In the genomic region with DNA sequence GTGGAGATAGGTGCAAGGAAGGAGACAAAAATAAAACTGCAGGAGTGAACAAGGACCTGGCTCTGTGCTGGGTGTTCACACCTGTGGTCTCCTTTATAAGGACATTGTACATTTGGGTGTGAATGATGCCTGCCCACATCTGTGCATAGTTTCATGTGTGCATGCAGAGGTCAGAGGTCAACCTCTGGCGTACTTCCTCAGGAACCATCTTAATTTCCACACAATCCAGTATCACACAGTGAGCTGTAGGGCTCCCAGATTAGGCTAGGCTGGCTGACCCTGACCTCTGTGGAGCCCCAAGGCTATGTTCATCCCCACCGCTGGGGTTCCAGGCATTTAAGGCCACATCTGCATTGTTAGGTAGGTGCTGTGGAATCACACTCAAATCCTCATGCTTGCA, we compare ENCODE assay signal across 29 mouse cellular contexts. TPM values are rescaled to one million over a fixed set of nuclear protein-coding genes. Genes with fewer than 3 reads are reported as not detected.
DNase-seq lines count a peak whose midpoint lies in the region; ATAC-seq and TF ChIP-seq lines count a peak whose summit lies in the region.
"Had no signal": no experiment of that assay in that cellular context is flagged by ENCODE, and none has a peak within 500 bp of the region (broad histone marks: within the 10 kb centered on the region; RNA-seq: fewer than 3 reads in every experiment).

No protein-coding gene starts in this region.

- no peak for DNase-seq in hindbrain, embryonic 10.5 days (ENCODE audit: low spot score)
- DNase-seq in hindbrain, embryonic 11.5 days (ENCODE audit: low spot score) = no peak
- DNase-seq in lung, postnatal 36 days = peak; percentile 9
- DNase-seq in lung, postnatal 14 days = no peak
- no peak for DNase-seq in ES-E14 (ENCODE audit: low read depth, low spot score)
- no peak for DNase-seq in limb, embryonic 10.5 days (ENCODE audit: low spot score)
- no peak for DNase-seq in adrenal gland, postnatal 36 days
- DNase-seq: adrenal gland, postnatal 10 days; cerebellum, adult 11 months; cerebellum, adult 9-11 months; gastrocnemius, adult 2 months; gastrocnemius, postnatal 36 days; heart, adult 18-20 months; heart, postnatal 10 days; kidney, postnatal 4 days; lung, embryonic 14.5 days; right cerebral cortex, postnatal 4 days; thymus, adult 2 months; thymus, postnatal 36 days had no signal

- H3K9ac ChIP-seq in hindbrain, embryonic 11.5 days (ENCODE audit: low read depth, low read length) = no peak overlapping the region
- H3K9ac ChIP-seq in ES-E14 (ENCODE audit: insufficient read depth, low read depth, low read length, poor library complexity, severe bottlenecking) = no peak overlapping the region
- H3K9ac ChIP-seq: heart, embryonic 12.5 days; liver, embryonic 15.5 days; lung, embryonic 14.5 days; neural tube, embryonic 13.5 days had no signal

- no peaks in the 10 kb centered on the region for H3K27me3 ChIP-seq in hindbrain, embryonic 10.5 days (ENCODE audit: insufficient read depth, poor library complexity, severe bottlenecking)
- H3K27me3 ChIP-seq in hindbrain, embryonic 11.5 days (ENCODE audit: control insufficient read depth, insufficient read depth, low read length) = no peaks in the 10 kb centered on the region
- H3K27me3 ChIP-seq in limb, embryonic 10.5 days (ENCODE audit: low read depth, poor library complexity, severe bottlenecking) = no peaks in the 10 kb centered on the region
- H3K27me3 ChIP-seq: heart, embryonic 12.5 days; neural tube, embryonic 13.5 days had no signal

- H3K36me3 ChIP-seq in hindbrain, embryonic 10.5 days = no peaks in the 10 kb centered on the region
- H3K36me3 ChIP-seq in hindbrain, embryonic 11.5 days (ENCODE audit: control insufficient read depth, insufficient read depth, low read length) = no peaks in the 10 kb centered on the region
- no peaks in the 10 kb centered on the region for H3K36me3 ChIP-seq in ES-E14 (ENCODE audit: control insufficient read depth, insufficient read depth, low read length, poor library complexity, severe bottlenecking)
- H3K36me3 ChIP-seq in limb, embryonic 10.5 days = no peaks in the 10 kb centered on the region
- H3K36me3 ChIP-seq: liver, embryonic 15.5 days; neural tube, embryonic 13.5 days had no signal

- H3K4me2 ChIP-seq in hindbrain, embryonic 11.5 days (replicated peaks; ENCODE audit: low read depth, low read length) = no peak overlapping the region
- H3K4me2 ChIP-seq: liver, embryonic 15.5 days had no signal

- H3K4me1 ChIP-seq in hindbrain, embryonic 10.5 days (replicated peaks) = peaks cover 52% of the 10 kb centered on the region
- peaks cover 21% of the 10 kb centered on the region for H3K4me1 ChIP-seq in hindbrain, embryonic 11.5 days (replicated peaks; ENCODE audit: control insufficient read depth, insufficient read depth, low read length)
- peaks cover 4 to 16% of the 10 kb centered on the region in 2 experiments; a peak in 3 of 4 replicates for H3K4me1 ChIP-seq in ES-E14 (ENCODE audit: control insufficient read depth in 2 of 2, insufficient read depth in 2 of 2, low read length in 2 of 2, poor library complexity in 1 of 2)
- H3K4me1 ChIP-seq in limb, embryonic 10.5 days = peaks cover 48% of the 10 kb centered on the region

- H3K27ac ChIP-seq in hindbrain, embryonic 10.5 days = 0 out of 2 replicates have a peak overlapping the region, but pooled peaks have one; percentile 29
- H3K27ac ChIP-seq in hindbrain, embryonic 11.5 days (ENCODE audit: low read depth, low read length) = no peak overlapping the region
- H3K27ac ChIP-seq in ES-E14 (ENCODE audit: insufficient read depth, low read depth, low read length, poor library complexity, severe bottlenecking) = peak overlapping the region; percentile 93
- H3K27ac ChIP-seq in limb, embryonic 10.5 days = peak overlapping the region; percentile 56; the same call in 1 of the 2 replicates
- H3K27ac ChIP-seq: macrophage had no signal

- ATAC-seq in hindbrain, embryonic 11.5 days (ENCODE audit: low FRiP score) = no peak
- ATAC-seq: CD4-positive, CD25-positive, alpha-beta regulatory T cell, adult 4 months; forebrain, embryonic 16.5 days; intestine, postnatal 0 days; midbrain, embryonic 16.5 days had no signal

- H3K4me3 ChIP-seq in hindbrain, embryonic 10.5 days = no peak overlapping the region
- H3K4me3 ChIP-seq in hindbrain, embryonic 11.5 days (ENCODE audit: low read depth, low read length) = no peak overlapping the region
- no peak overlapping the region for H3K4me3 ChIP-seq in ES-E14 (ENCODE audit: insufficient read depth in 1 of 2, low read depth in 1 of 2, low read length in 2 of 2, poor library complexity in 1 of 2, severe bottlenecking in 1 of 2)
- no peak overlapping the region for H3K4me3 ChIP-seq in limb, embryonic 10.5 days
- H3K4me3 ChIP-seq: gastrocnemius, adult 2 months; heart, embryonic 12.5 days; liver, embryonic 15.5 days; myocyte; neural tube, embryonic 13.5 days had no signal

- 56% methylated on average over 2 of the region's 2 CpGs for WGBS in hindbrain, embryonic 10.5 days
- WGBS in hindbrain, embryonic 11.5 days = 71% methylated on average over 2 of the region's 2 CpGs
- WGBS in limb, embryonic 10.5 days = 44% methylated on average over 2 of the region's 2 CpGs

- in situ Hi-C loops in ES-E14 (cut with MboI; ENCODE audit: low sequenced_read_pairs in 2 of 2, unreplicated experiment in 2 of 2) = no loop called here

- no peaks in the 10 kb centered on the region for H3K9me3 ChIP-seq in hindbrain, embryonic 10.5 days
- no peaks in the 10 kb centered on the region for H3K9me3 ChIP-seq in hindbrain, embryonic 11.5 days (ENCODE audit: control insufficient read depth, low read length)
- H3K9me3 ChIP-seq in ES-E14 (ENCODE audit: control insufficient read depth, insufficient read depth, low read depth, low read length) = no peaks in the 10 kb centered on the region
- no peaks in the 10 kb centered on the region for H3K9me3 ChIP-seq in limb, embryonic 10.5 days (replicated peaks)
- H3K9me3 ChIP-seq: G1E; heart, embryonic 12.5 days; liver, embryonic 15.5 days; neural tube, embryonic 13.5 days had no signal

TF ChIP-seq in ES-E14, 5 proteins besides CTCF, POLR2A, EP300 and RAD21:
- TF ChIP-seq ZNF384 (IDR thresholded peaks at IDR 0.05; ENCODE audit: low read depth, low read length) (no peak), MAFK (IDR thresholded peaks at IDR 0.05; ENCODE audit: insufficient read depth, low read depth, low read length) (no peak), ZC3H11A (IDR thresholded peaks at IDR 0.05; ENCODE audit: borderline replicate concordance, low read depth, low read length) (no peak), HCFC1 (IDR thresholded peaks at IDR 0.05; ENCODE audit: borderline replicate concordance, insufficient read depth, low read length) (no peak), CHD2 (IDR thresholded peaks at IDR 0.05; ENCODE audit: low read depth, low read length) (no peak)

RNA-seq across cellular contexts. Expression of a gene that starts 2.4 kb away (rescaled TPM):
- 90.2 and 111 TPM in 2 replicates for polyA plus RNA-seq in hindbrain, embryonic 10.5 days (2016; fragmentation: Nextera tagmentation; extraction: Ambion mirVana)
- polyA plus RNA-seq in hindbrain, embryonic 11.5 days (2014; fragmentation: Nextera tagmentation; extraction: Ambion mirVana) = 87.9 and 95.8 TPM in 2 replicates
- total RNA-seq in ES-E14 (2012; rRNA removed) = 123 and 207 TPM in 2 replicates
- 96.4 and 104 TPM in 2 replicates for polyA plus RNA-seq in limb, embryonic 10.5 days (2016; fragmentation: Nextera tagmentation; extraction: Ambion mirVana)
- total RNA-seq in adrenal gland, postnatal 36 days (2021) = 10 to 100 TPM; 57.5 to 64.0 TPM

RNA-seq across cellular contexts. Expression of a gene that starts 2.7 kb away (rescaled TPM):
- 39.9 and 49.6 TPM in 2 replicates for polyA plus RNA-seq in hindbrain, embryonic 10.5 days (2016; fragmentation: Nextera tagmentation; extraction: Ambion mirVana)
- polyA plus RNA-seq in hindbrain, embryonic 11.5 days (2014; fragmentation: Nextera tagmentation; extraction: Ambion mirVana) = 42.7 and 45.8 TPM in 2 replicates
- total RNA-seq in ES-E14 (2012; rRNA removed) = 68.4 and 75.1 TPM in 2 replicates
- 63.0 and 73.3 TPM in 2 replicates for polyA plus RNA-seq in limb, embryonic 10.5 days (2016; fragmentation: Nextera tagmentation; extraction: Ambion mirVana)
- 10 to 100 TPM; 28.6 to 49.3 TPM for total RNA-seq in adrenal gland, postnatal 36 days (2021)

RNA-seq across cellular contexts. Expression of a gene that starts 28.2 kb away (rescaled TPM):
- polyA plus RNA-seq in hindbrain, embryonic 10.5 days (2016; fragmentation: Nextera tagmentation; extraction: Ambion mirVana) = 110 and 136 TPM in 2 replicates
- 102 and 103 TPM in 2 replicates for polyA plus RNA-seq in hindbrain, embryonic 11.5 days (2014; fragmentation: Nextera tagmentation; extraction: Ambion mirVana)
- 134 and 140 TPM in 2 replicates for total RNA-seq in ES-E14 (2012; rRNA removed)
- polyA plus RNA-seq in limb, embryonic 10.5 days (2016; fragmentation: Nextera tagmentation; extraction: Ambion mirVana) = 145 and 186 TPM in 2 replicates
- total RNA-seq in adrenal gland, postnatal 36 days (2021) = 10 to 100 TPM; 42.0 to 56.0 TPM

RNA-seq across cellular contexts. Expression of a gene that starts 44.1 kb away (rescaled TPM):
- polyA plus RNA-seq in hindbrain, embryonic 10.5 days (2016; fragmentation: Nextera tagmentation; extraction: Ambion mirVana) = 4.8 and 5.7 TPM in 2 replicates
- polyA plus RNA-seq in hindbrain, embryonic 11.5 days (2014; fragmentation: Nextera tagmentation; extraction: Ambion mirVana) = 1.0 and 1.9 TPM in 2 replicates
- total RNA-seq in ES-E14 (2012; rRNA removed) = 4.9 and 6.9 TPM in 2 replicates
- 4.7 and 5.3 TPM in 2 replicates for polyA plus RNA-seq in limb, embryonic 10.5 days (2016; fragmentation: Nextera tagmentation; extraction: Ambion mirVana)
- 10 to 100 TPM; 13.8 to 19.7 TPM for total RNA-seq in adrenal gland, postnatal 36 days (2021)

RNA-seq across cellular contexts. Expression of a gene that starts 49.1 kb away (rescaled TPM):
- polyA plus RNA-seq in hindbrain, embryonic 10.5 days (2016; fragmentation: Nextera tagmentation; extraction: Ambion mirVana) = 16.6 and 19.4 TPM in 2 replicates
- 13.7 and 15.3 TPM in 2 replicates for polyA plus RNA-seq in hindbrain, embryonic 11.5 days (2014; fragmentation: Nextera tagmentation; extraction: Ambion mirVana)
- total RNA-seq in ES-E14 (2012; rRNA removed) = 8.0 and 10.1 TPM in 2 replicates
- polyA plus RNA-seq in limb, embryonic 10.5 days (2016; fragmentation: Nextera tagmentation; extraction: Ambion mirVana) = 18.0 and 20.1 TPM in 2 replicates
- 10 to 100 TPM; 12.9 to 17.9 TPM for total RNA-seq in adrenal gland, postnatal 36 days (2021)
